Mouse (Mus musculus): Measurements from ENCODE around the gene Fktn. TPM values are rescaled to one million over a fixed set of nuclear protein-coding genes. Genes with fewer than 3 reads are reported as not detected.
"Not testable (repeated sequence)": the region's sequence is repeated elsewhere in the genome, so short reads cannot be mapped to it uniquely, and the experiment has no call there.

The Fktn gene
- total and polyA plus RNA-seq, 3 experiments, result 3.0 to 14.9 (median 14.1) TPM

DNA sequence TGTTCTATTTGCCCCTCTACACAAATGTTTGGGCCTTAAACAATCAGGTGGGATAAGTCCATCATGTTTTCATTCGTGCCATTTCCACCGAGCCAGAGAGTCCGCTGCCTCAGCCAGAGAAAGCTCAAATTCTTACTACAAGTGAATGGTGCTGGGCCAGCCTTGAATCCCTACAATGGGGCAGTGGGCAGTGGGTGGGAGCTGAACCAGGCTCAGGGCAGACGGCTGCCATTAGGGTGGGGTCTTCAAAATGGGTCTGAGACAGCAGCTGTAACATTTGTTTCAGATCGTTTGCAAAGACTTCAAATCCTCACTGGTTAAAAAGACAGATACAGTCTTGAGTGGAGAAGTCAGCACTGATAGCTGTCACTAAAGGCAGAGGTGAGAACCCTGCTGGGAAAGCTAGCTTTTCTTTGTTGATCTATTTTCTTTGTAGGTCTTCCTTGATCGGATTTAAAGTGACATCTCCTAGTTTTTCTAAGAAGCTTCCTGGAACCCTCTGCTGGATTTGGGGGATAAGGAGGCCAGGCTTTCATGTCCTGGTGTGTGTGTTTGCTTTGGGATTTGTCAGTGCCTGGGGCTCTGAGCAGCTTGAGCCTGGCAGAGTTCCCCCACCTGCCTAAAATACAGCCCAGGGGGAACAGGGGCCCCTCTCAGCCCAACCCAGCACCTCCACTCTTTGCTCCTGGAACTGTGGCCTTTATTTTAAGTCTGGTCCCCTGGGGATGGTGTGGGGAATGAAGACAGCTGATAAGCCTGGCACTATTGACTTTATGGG, 57.3 kb downstream of the Fktn start:
- DNase-seq, result no peak

- no peak for DNase-seq
Measured at GRCm38 (mm10) chr4:53772004-53772403, 58.2 kb downstream of the Fktn start.

GRCm38 (mm10) chr4:53773911-53774310, 60.1 kb downstream of the Fktn start:
- DNase-seq, result no peak

- no peak for DNase-seq
Measured at GRCm38 (mm10) chr4:53781396-53781795, 67.6 kb downstream of the Fktn start.

- no peak for DNase-seq
Measured at GRCm38 (mm10) chr4:53782216-53783070, 68.6 kb downstream of the Fktn start.

- no peak for DNase-seq
Measured at GRCm38 (mm10) chr4:53785746-53786398, 72.1 kb downstream of the Fktn start.

GRCm38 (mm10) chr4:53786851-53787250, 73.1 kb downstream of the Fktn start:
- DNase-seq, result no peak

DNA sequence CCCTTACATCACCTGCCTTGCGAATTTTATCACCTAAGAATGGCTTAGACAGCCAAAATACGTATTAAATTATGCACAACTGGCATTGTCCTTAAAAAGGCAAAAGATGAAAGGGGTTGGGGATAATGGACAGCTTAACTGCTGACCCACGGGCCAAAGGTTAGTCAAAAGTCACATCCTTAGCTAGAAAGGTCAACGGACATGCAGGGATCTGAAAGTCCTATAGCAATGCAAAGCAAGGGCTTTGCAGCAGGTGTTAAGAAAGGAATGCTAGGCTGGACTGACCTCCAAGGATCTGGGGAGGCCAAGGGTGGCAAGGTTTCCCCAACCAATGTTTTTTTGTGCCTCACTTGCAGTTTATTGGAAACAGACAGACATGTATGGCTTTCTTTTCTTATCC, 75.5 kb downstream of the Fktn start:
- no peak for DNase-seq

GRCm38 (mm10) chr4:53794257-53794966, 80.6 kb downstream of the Fktn start:
- DNase-seq, result no peak

GRCm38 (mm10) chr4:53795086-53795485, 81.3 kb downstream of the Fktn start:
- no peak for DNase-seq

DNA sequence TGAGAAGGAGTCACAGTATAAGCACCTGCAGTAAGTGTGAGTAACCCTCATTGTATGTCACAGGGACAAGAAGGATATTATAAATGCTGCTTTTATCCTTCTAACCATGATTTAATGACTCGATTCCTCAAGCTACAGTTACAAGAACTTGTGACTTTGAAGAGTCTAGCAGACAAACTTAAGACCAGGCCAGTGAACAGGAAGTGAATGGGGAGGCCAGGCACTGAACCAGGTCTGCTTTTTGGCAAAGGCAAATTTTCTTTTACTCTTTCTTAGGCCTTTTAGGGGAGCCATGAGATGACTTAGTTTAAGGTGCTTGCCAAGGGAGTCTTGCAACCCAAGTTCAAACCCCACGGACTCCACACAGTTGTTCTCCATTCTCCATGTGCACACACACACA, 81.9 kb downstream of the Fktn start:
- no peak for DNase-seq

DNA sequence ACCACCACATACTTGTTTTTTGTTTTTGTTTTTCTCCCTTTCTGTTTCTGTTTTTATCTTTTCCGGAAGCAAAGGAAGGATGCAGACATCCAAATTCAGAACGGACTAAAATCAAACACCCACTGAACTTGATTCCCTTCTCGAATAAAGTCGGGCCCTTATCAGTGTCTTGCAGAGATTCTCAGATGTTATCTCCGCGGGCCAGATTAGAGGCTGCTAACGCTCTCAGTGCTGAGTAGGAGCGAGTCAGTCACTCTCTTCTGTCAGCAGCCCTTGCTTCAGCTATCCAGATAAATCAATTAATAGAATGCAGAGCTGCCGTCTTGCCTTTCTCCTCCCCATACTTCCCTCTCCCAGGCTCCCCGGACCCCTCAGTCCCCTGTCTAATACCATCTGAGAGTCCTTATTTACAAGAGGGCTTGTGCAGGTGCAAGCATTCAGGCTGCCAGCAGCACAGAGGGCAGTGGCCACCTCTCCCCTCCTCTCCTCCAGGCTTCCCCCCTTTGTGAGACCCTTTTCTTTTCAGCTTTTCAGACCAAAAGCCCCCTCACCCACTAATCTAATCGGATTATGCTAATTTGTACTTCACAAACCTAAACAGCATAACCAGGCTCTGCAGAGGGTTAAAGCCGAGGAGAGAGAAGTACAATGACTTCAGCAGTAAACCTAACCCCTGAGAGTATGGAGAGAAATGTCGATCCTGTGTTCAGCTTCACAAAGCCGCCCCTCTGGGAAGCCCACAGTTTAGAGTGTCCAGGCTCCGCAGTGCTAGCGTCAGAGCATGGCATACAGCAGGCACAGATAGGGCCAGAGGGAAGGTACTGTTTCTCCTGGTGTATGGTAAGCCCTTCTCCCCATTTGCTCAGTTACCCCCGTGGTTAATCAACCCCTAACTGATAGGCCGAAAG, 83.3 kb downstream of the Fktn start:
- DNase-seq, result no peak

GRCm38 (mm10) chr4:53798896-53799676, 85.3 kb downstream of the Fktn start:
- DNase-seq, result no peak

- DNase-seq, result no peak
Measured at GRCm38 (mm10) chr4:53799753-53800152, 86.0 kb downstream of the Fktn start.

- not testable (repeated sequence) for DNase-seq
Measured at GRCm38 (mm10) chr4:53803674-53804073, 89.9 kb downstream of the Fktn start.

- DNase-seq, result not testable (repeated sequence)
Measured at GRCm38 (mm10) chr4:53806428-53806827, 92.6 kb downstream of the Fktn start.

DNA sequence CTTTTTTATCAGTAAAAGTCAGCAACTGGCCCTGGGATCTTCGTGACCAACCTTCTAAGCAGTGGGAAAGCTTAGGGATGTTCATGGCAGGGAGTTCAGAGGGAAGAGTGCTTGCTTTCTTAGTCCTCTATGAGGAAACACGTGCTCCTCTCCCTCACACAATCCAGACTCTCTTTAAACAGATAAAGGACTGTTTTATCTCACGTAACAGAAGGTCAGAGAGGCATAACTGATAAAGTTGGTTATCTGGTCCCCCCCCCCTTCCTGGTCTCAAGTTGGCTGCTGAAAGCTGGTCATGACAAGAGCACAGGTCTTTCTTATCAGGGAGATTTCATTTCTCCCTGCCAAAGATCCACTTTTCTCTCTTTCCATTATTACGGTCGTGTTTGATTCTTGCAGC, 104.5 kb downstream of the Fktn start:
- DNase-seq, result no peak

DNA sequence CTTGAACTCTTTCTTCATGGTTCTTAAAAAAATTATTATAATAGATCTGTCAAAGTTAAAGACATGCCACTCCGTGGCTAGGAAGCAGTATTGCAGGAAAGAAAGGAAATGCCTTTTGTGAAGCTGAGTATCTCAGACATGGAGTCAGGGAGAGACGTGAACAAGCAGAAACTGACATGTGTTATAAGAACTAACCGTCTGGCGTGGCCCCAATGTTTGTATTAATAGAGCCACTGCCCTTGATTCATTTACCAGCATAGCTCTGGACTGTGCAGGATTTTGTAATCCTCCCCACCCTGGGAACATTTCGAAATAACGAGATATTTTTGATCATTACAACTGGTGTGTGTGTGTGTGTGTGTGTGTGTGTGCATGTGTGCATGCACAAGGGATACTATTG, 109.9 kb downstream of the Fktn start:
- peak; percentile 80 for DNase-seq

GRCm38 (mm10) chr4:53824831-53825230, 111.0 kb downstream of the Fktn start:
- DNase-seq, result no peak

Measured in adrenal gland, adult 2 months (tissue).